Comparison of ENCODE assay signal across 14 mouse cellular contexts in genomic region chr6:142412906-142413491, GRCm38 (mm10). TPM values are rescaled to one million over a fixed set of nuclear protein-coding genes. Genes with fewer than 3 reads are reported as not detected.
DNase-seq lines count a peak whose midpoint lies in the region; ATAC-seq lines count a peak whose summit lies in the region.
"Had no signal": no experiment of that assay in that cellular context is flagged by ENCODE, and none has a peak within 500 bp of the region (broad histone marks: within the 10 kb centered on the region; RNA-seq: fewer than 3 reads in every experiment).

TSS of gene Spx (plus strand) at chr6:142413441.

- peak within 1 kb of the TSS; percentile 39; the same call in 1 of the 2 replicates for H3K4me3 ChIP-seq in heart, embryonic 12.5 days
- H3K4me3 ChIP-seq in neural tube, embryonic 12.5 days: no peak within 1 kb of the TSS
- peak within 1 kb of the TSS; percentile 50; the same call in 1 of the 2 replicates for H3K4me3 ChIP-seq in limb, embryonic 10.5 days
- H3K4me3 ChIP-seq: layer of hippocampus, adult 2 months had no signal

- peak within 1 kb of the TSS; percentile 67 for H3K4me2 ChIP-seq in heart, embryonic 12.5 days
- H3K4me2 ChIP-seq in neural tube, embryonic 12.5 days (replicated peaks): peak within 1 kb of the TSS; percentile 58

- H3K9ac ChIP-seq in heart, embryonic 12.5 days: no peak within 1 kb of the TSS
- H3K9ac ChIP-seq in neural tube, embryonic 12.5 days: no peak within 1 kb of the TSS
- H3K9ac ChIP-seq: liver, embryonic 14.5 days had no signal

- no peaks in the 10 kb centered on the region for H3K9me3 ChIP-seq in heart, embryonic 12.5 days (replicated peaks)
- no peaks in the 10 kb centered on the region for H3K9me3 ChIP-seq in neural tube, embryonic 12.5 days
- H3K9me3 ChIP-seq in limb, embryonic 10.5 days (replicated peaks): no peaks in the 10 kb centered on the region

- no peak for DNase-seq in heart, postnatal 10 days
- no peak for DNase-seq in neural tube, embryonic 10.5 days (ENCODE audit: extremely low spot score, low spot score)
- no peak for DNase-seq in limb, embryonic 10.5 days (ENCODE audit: low spot score)
- DNase-seq in urinary bladder, postnatal 14 days (ENCODE audit: low spot score): no peak
- no peak for DNase-seq in left cerebral cortex, adult 18-20 months (ENCODE audit: low spot score in 2 of 2)
- no peak for DNase-seq in natural killer cell, adult 2 months (ENCODE audit: low spot score in 2 of 2)
- DNase-seq: cerebellum, adult 9-10 months; gastrocnemius, postnatal 14 days had no signal

- H3K4me1 ChIP-seq in heart, embryonic 12.5 days (replicated peaks): peaks cover 7% of the 10 kb centered on the region; the same call in 1 of the 2 replicates
- no peaks in the 10 kb centered on the region for H3K4me1 ChIP-seq in neural tube, embryonic 12.5 days
- peaks cover 12% of the 10 kb centered on the region for H3K4me1 ChIP-seq in limb, embryonic 10.5 days

- H3K27me3 ChIP-seq in heart, embryonic 12.5 days (replicated peaks): peaks cover 34% of the 10 kb centered on the region
- H3K27me3 ChIP-seq in neural tube, embryonic 12.5 days (replicated peaks): peaks cover 18% of the 10 kb centered on the region
- H3K27me3 ChIP-seq in limb, embryonic 10.5 days (ENCODE audit: low read depth, poor library complexity, severe bottlenecking): peaks cover 50% of the 10 kb centered on the region

- WGBS in heart, embryonic 12.5 days: 65% methylated on average over 11 of the region's 11 CpGs
- WGBS in neural tube, embryonic 12.5 days: 67% methylated on average over 11 of the region's 11 CpGs
- WGBS in limb, embryonic 10.5 days: 57% methylated on average over 11 of the region's 11 CpGs

- no peak within 1 kb of the TSS for H3K27ac ChIP-seq in heart, embryonic 12.5 days (ENCODE audit: poor library complexity, severe bottlenecking)
- H3K27ac ChIP-seq in neural tube, embryonic 12.5 days: no peak within 1 kb of the TSS
- no peak within 1 kb of the TSS for H3K27ac ChIP-seq in limb, embryonic 10.5 days
- H3K27ac ChIP-seq: layer of hippocampus, adult 2 months; liver, embryonic 14.5 days had no signal

- ATAC-seq in heart, embryonic 12.5 days (ENCODE audit: insufficient number of reproducible peaks, low FRiP score): no peak
- no peak for ATAC-seq in neural tube, embryonic 12.5 days (ENCODE audit: low FRiP score, low read depth)

- intact Hi-C loops in heart, postnatal 10 days (cut with DNase I): no loop called here

- H3K36me3 ChIP-seq in heart, embryonic 12.5 days: no peaks in the 10 kb centered on the region
- H3K36me3 ChIP-seq in neural tube, embryonic 12.5 days: no peaks in the 10 kb centered on the region
- no peaks in the 10 kb centered on the region for H3K36me3 ChIP-seq in limb, embryonic 10.5 days

RNA-seq across cellular contexts. Expression of gene Spx, which starts in this region (rescaled TPM):
- 0.64 and 0.71 TPM in 2 replicates for polyA plus RNA-seq in heart, embryonic 12.5 days (2016; fragmentation: Nextera tagmentation; extraction: Ambion mirVana)
- not detected for total RNA-seq in heart, postnatal 10 days (2021)
- 0.84 and 1.2 TPM in 2 replicates for polyA plus RNA-seq in neural tube, embryonic 12.5 days (2016; fragmentation: Nextera tagmentation; extraction: Ambion mirVana)
- 0.54 and 0.78 TPM in 2 replicates for polyA plus RNA-seq in limb, embryonic 10.5 days (2016; fragmentation: Nextera tagmentation; extraction: Ambion mirVana)
- total RNA-seq in left cerebral cortex, adult 18-20 months (2021): 1 to 10 TPM; 1.6 to 2.0 TPM
- total RNA-seq: hematopoietic stem cell, adult 5-6 weeks; monocyte, adult 5-6 weeks had no signal
